Mouse (Mus musculus) natural killer cell, adult 2 months (primary cell): ENCODE data around the gene Ccdc80.

Experiments
- DNase-seq, 2 experiments: peaks; one replicate each; pipeline ENCODE4 v3.0.0; 2022; ENCODE audit warnings: low spot score in 2 of 2

The Ccdc80 gene

GRCm38 (mm10) chr16:45093137-45093731 lies at the start of gene Ccdc80:
Gene Ccdc80 (plus strand): TSS chr16:45093402.
- DNase-seq = no peak

- DNase-seq = peak; percentile 43 to 70
These were observed 48.4 kb upstream of the Ccdc80 start for GRCm38 (mm10) chr16:45044844-45045243.

GRCm38 (mm10) chr16:45057222-45057621 lies 36.0 kb upstream of the Ccdc80 start:
- DNase-seq = no peak

GRCm38 (mm10) chr16:45057922-45058321 lies 35.3 kb upstream of the Ccdc80 start:
- no peak for DNase-seq

- no peak for DNase-seq
These were observed 32.1 kb upstream of the Ccdc80 start for GRCm38 (mm10) chr16:45061140-45061539.

- DNase-seq = no peak
These were observed 22.7 kb upstream of the Ccdc80 start for GRCm38 (mm10) chr16:45070383-45071083.

GRCm38 (mm10) chr16:45071424-45071823 lies 21.8 kb upstream of the Ccdc80 start:
- DNase-seq = no peak

- DNase-seq = no peak
These were observed 15.6 kb upstream of the Ccdc80 start for GRCm38 (mm10) chr16:45077517-45078080.

- no peak for DNase-seq
These were observed 13.9 kb upstream of the Ccdc80 start for GRCm38 (mm10) chr16:45079322-45079721.

GRCm38 (mm10) chr16:45088842-45089241 lies 4.4 kb upstream of the Ccdc80 start:
- no peak for DNase-seq

- DNase-seq = peak; percentile 26 to 58
These were observed 3.2 kb upstream of the Ccdc80 start for GRCm38 (mm10) chr16:45090005-45090404.

- DNase-seq = no peak
These were observed 1.0 kb downstream of the Ccdc80 start for GRCm38 (mm10) chr16:45094136-45094756.

- no peak for DNase-seq
These were observed 1.8 kb downstream of the Ccdc80 start for GRCm38 (mm10) chr16:45095030-45095429.

- DNase-seq = no peak
These were observed 2.6 kb downstream of the Ccdc80 start for GRCm38 (mm10) chr16:45095561-45096482.

- DNase-seq = no peak
These were observed 4.3 kb downstream of the Ccdc80 start for GRCm38 (mm10) chr16:45097467-45097866.

- DNase-seq = no peak
These were observed 5.1 kb downstream of the Ccdc80 start for GRCm38 (mm10) chr16:45098186-45098885.

GRCm38 (mm10) chr16:45098886-45099210 lies 5.6 kb downstream of the Ccdc80 start:
- no peak for DNase-seq

- no peak for DNase-seq
These were observed 7.7 kb downstream of the Ccdc80 start for GRCm38 (mm10) chr16:45100892-45101291.

- peak in 1 of 2 experiments; percentile 16 for DNase-seq
These were observed 11.8 kb downstream of the Ccdc80 start for GRCm38 (mm10) chr16:45104993-45105392.

GRCm38 (mm10) chr16:45108203-45108878 lies 15.1 kb downstream of the Ccdc80 start:
- no peak for DNase-seq

- no peak for DNase-seq
These were observed 17.3 kb downstream of the Ccdc80 start for GRCm38 (mm10) chr16:45110498-45110897.
